Mouse (Mus musculus) erythroid progenitor cell, adult 5-6 weeks (primary cell): ENCODE results near the gene Dcaf11. TPM values are rescaled to one million over a fixed set of nuclear protein-coding genes. Genes with fewer than 3 reads are reported as not detected.

Experiments
- ATAC-seq: replicated peaks from 2 replicates; pipeline ENCODE4 v1.8.0; 2016; ENCODE audit warnings: moderate number of reproducible peaks, mild to moderate bottlenecking, moderate TSS enrichment, inconsistent platforms; ENCODE audit not compliant: poor library complexity, low FRiP score, severe bottlenecking
- total RNA-seq, 2 experiments: library from RNA; stranded (forward) in 1 of 2; stranded (reverse) in 1 of 2; fragments of 150-400 nt in 1 of 2; fragments of 186-747, 209-891 nt in 1 of 2; gene quantifications; 2 replicates each; pipeline versions ENCODE4 v1.2.3 to v1.2.4; 2015 to 2017; ENCODE audit warnings: low replicate concordance in 2 of 2

The Dcaf11 gene
- total RNA-seq, 2 experiments from 2014 or later: 20.2 to 44.0 TPM

GRCm38 (mm10) chr14:55605743-55606459 is 46.1 kb downstream of the Dcaf11 start:
- ATAC-seq: 0 out of 2 replicates have a peak, but pooled peaks have one; percentile 27

DNA sequence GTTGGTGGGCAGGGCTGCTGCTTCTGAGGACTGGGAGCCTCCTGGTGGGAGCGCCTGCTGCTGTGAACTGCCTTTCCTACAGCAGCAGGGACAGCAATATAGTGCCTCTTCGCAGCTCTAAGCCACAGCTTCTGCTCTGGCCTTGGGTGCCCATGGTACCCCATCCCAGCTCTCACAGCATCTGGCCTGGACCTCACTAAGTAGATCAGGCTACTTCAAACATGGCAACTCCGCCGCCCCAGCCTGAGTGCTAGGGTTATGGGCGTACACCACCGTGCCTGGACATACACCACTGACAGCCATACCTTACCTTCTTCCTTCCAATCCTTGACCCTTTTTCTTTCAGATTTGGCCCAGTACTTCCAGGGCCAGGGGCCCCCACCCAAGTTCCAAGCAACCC is 48.5 kb downstream of the Dcaf11 start:
- ATAC-seq: no peak

DNA sequence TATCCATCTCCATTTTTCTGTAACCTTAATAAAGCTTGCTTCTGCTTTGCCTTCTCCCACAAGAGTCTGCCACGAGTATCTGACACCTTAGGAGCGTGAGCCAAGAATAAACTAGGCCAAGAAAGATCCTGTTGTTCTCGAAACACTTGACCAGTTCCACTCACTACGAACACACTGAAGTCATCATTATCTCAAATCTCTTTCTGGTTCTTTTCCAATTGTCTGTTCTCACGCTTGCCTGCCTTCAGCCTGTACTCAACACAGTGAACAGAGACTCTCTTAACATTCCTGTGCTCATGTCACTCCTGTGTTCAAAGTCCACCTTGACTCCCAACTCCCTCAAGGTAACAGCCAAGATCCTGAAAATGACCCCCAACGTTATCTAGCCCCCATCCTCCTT is 53.5 kb downstream of the Dcaf11 start:
- ATAC-seq: no peak

DNA sequence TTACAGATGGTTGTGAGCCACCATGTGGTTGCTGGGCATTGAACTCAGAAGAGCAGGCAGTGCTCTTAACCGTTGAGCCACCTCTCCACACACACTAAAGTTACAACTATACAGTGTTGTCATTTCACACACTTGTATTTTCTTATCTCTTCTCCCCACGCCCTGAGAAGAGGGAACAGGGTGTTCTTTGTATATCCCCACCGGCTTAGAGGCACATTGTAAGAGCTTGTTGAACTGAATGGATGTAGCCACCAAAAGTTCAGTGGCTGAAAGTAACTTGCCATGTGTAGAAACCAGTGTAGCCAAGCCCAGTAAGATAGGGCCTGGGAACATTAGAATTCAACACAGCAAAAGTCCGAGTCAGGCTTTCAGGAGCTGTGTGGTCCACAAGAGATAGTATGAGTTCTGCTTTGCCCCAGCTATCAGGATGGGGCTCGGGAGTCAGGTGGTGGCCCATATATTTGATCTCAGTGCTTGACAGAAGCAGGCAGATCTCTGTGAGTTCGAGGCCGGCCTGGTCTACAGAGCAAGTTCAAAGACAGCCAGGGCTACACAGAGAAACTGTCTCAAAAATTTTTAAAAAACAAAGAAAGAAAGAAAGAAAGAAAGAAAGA is 54.9 kb downstream of the Dcaf11 start:
- peak; percentile 46 for ATAC-seq

- no peak for ATAC-seq
Measured at GRCm38 (mm10) chr14:55615876-55616275, 56.1 kb downstream of the Dcaf11 start.

- no peak for ATAC-seq
Measured at GRCm38 (mm10) chr14:55616844-55617243, 57.0 kb downstream of the Dcaf11 start.

DNA sequence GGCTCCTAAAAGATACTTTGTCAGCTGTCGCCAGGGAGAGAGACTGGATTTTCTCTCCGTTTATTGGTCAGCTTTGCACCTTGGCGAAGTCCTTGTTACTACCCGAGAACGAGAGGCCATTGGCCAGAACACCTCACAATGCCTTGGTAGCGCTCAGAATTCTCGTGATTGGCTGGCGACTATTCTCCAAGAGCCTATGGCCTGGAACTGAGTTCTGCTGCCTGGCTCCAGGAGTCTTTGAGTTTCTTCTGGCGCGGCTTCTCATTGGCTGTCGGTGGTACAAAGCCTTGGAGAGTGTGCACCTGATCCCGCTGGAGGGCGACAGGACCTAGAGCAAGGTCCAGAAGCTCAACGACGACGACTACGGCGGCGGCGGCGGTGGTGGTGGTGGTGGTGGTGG is 58.0 kb downstream of the Dcaf11 start, which contains the start of gene Rec8:
Rec8 (plus strand) TSS at position 216 of the 400 bp plus-strand sequence.
- peak; percentile 84 for ATAC-seq

- peak; percentile 60 for ATAC-seq
Measured at GRCm38 (mm10) chr14:55618486-55619195, 58.8 kb downstream of the Dcaf11 start.

Other genes starting within 250 kb of the Dcaf11 start
- 15.5 and 26.4 TPM in 2 replicates for gene Dhrs4, start 81.2 kb upstream of the Dcaf11 start, total RNA-seq (2015; ENCODE audit: low replicate concordance)
- gene Dhrs4, start 81.2 kb upstream of the Dcaf11 start, total RNA-seq (2017; ENCODE audit: low replicate concordance): 21.8 and 34.7 TPM in 2 replicates
- gene Carmil3, start 69.4 kb upstream of the Dcaf11 start, total RNA-seq (2015; ENCODE audit: low replicate concordance): 0.42 TPM in 1 of 2 replicates, not detected in the other
- 0.13 TPM in 1 of 2 replicates, not detected in the other for gene Carmil3, start 69.4 kb upstream of the Dcaf11 start, total RNA-seq (2017; ENCODE audit: low replicate concordance)
- not detected in 2 replicates for gene Cpne6, start 49.6 kb upstream of the Dcaf11 start, total RNA-seq (2015; ENCODE audit: low replicate concordance)
- not detected in 2 replicates for gene Cpne6, start 49.6 kb upstream of the Dcaf11 start, total RNA-seq (2017; ENCODE audit: low replicate concordance)
- gene Nrl, start 35.0 kb upstream of the Dcaf11 start, total RNA-seq (2015; ENCODE audit: low replicate concordance): 0.84 TPM in 1 of 2 replicates, not detected in the other
- gene Nrl, start 35.0 kb upstream of the Dcaf11 start, total RNA-seq (2017; ENCODE audit: low replicate concordance): 0.51 and 0.98 TPM in 2 replicates
- 79.3 and 89.7 TPM in 2 replicates for gene Pck2, start 19.7 kb upstream of the Dcaf11 start, total RNA-seq (2015; ENCODE audit: low replicate concordance)
- gene Pck2, start 19.7 kb upstream of the Dcaf11 start, total RNA-seq (2017; ENCODE audit: low replicate concordance): 112 and 125 TPM in 2 replicates
- gene A730061H03Rik, start 400 bp downstream of the Dcaf11 start, total RNA-seq (2015; ENCODE audit: low replicate concordance): 6.5 TPM in 1 of 2 replicates, not detected in the other
- gene A730061H03Rik, start 400 bp downstream of the Dcaf11 start, total RNA-seq (2017; ENCODE audit: low replicate concordance): not detected in 2 replicates
- not detected in 2 replicates for gene Fitm1, start 15.6 kb downstream of the Dcaf11 start, total RNA-seq (2015; ENCODE audit: low replicate concordance)
- not detected in 2 replicates for gene Fitm1, start 15.6 kb downstream of the Dcaf11 start, total RNA-seq (2017; ENCODE audit: low replicate concordance)
- gene Psme1, start 18.1 kb downstream of the Dcaf11 start, total RNA-seq (2015; ENCODE audit: low replicate concordance): 287 and 391 TPM in 2 replicates
- 37.7 and 64.8 TPM in 2 replicates for gene Psme1, start 18.1 kb downstream of the Dcaf11 start, total RNA-seq (2017; ENCODE audit: low replicate concordance)
- gene Emc9, start 25.3 kb downstream of the Dcaf11 start, total RNA-seq (2015; ENCODE audit: low replicate concordance): 11.7 and 19.8 TPM in 2 replicates
- 3.3 and 14.8 TPM in 2 replicates for gene Emc9, start 25.3 kb downstream of the Dcaf11 start, total RNA-seq (2017; ENCODE audit: low replicate concordance)
- gene Psme2, start 31.1 kb downstream of the Dcaf11 start, total RNA-seq (2015; ENCODE audit: low replicate concordance): 112 and 141 TPM in 2 replicates
- 45.1 and 109 TPM in 2 replicates for gene Psme2, start 31.1 kb downstream of the Dcaf11 start, total RNA-seq (2017; ENCODE audit: low replicate concordance)
- 20.2 and 22.2 TPM in 2 replicates for gene Rnf31, start 31.7 kb downstream of the Dcaf11 start, total RNA-seq (2015; ENCODE audit: low replicate concordance)
- gene Rnf31, start 31.7 kb downstream of the Dcaf11 start, total RNA-seq (2017; ENCODE audit: low replicate concordance): 31.8 and 34.7 TPM in 2 replicates
- gene Irf9, start 43.6 kb downstream of the Dcaf11 start, total RNA-seq (2015; ENCODE audit: low replicate concordance): 70.8 and 89.0 TPM in 2 replicates
- gene Irf9, start 43.6 kb downstream of the Dcaf11 start, total RNA-seq (2017; ENCODE audit: low replicate concordance): 87.4 and 106 TPM in 2 replicates
- 6.5 TPM in 1 of 2 replicates, not detected in the other for gene Rec8, start 58.0 kb downstream of the Dcaf11 start, total RNA-seq (2015; ENCODE audit: low replicate concordance)
- 1.4 and 7.7 TPM in 2 replicates for gene Rec8, start 58.0 kb downstream of the Dcaf11 start, total RNA-seq (2017; ENCODE audit: low replicate concordance)
- 29.9 and 46.5 TPM in 2 replicates for gene Ipo4, start 76.0 kb downstream of the Dcaf11 start, total RNA-seq (2015; ENCODE audit: low replicate concordance)
- 18.1 and 53.9 TPM in 2 replicates for gene Ipo4, start 76.0 kb downstream of the Dcaf11 start, total RNA-seq (2017; ENCODE audit: low replicate concordance)
- 12.3 and 17.2 TPM in 2 replicates for gene Gm49378, start 77.9 kb downstream of the Dcaf11 start, total RNA-seq (2015; ENCODE audit: low replicate concordance)
- gene Gm49378, start 77.9 kb downstream of the Dcaf11 start, total RNA-seq (2017; ENCODE audit: low replicate concordance): 3.5 and 7.0 TPM in 2 replicates
- gene Tm9sf1, start 83.8 kb downstream of the Dcaf11 start, total RNA-seq (2015; ENCODE audit: low replicate concordance): 39.8 and 58.4 TPM in 2 replicates
- 47.0 and 64.3 TPM in 2 replicates for gene Tm9sf1, start 83.8 kb downstream of the Dcaf11 start, total RNA-seq (2017; ENCODE audit: low replicate concordance)
- 6.5 TPM in 1 of 2 replicates, not detected in the other for gene Tssk4, start 90.2 kb downstream of the Dcaf11 start, total RNA-seq (2015; ENCODE audit: low replicate concordance)
- gene Tssk4, start 90.2 kb downstream of the Dcaf11 start, total RNA-seq (2017; ENCODE audit: low replicate concordance): 1.3 and 2.5 TPM in 2 replicates
- 14.3 and 20.5 TPM in 2 replicates for gene Mdp1, start 100.5 kb downstream of the Dcaf11 start, total RNA-seq (2015; ENCODE audit: low replicate concordance)
- 2.3 and 14.9 TPM in 2 replicates for gene Mdp1, start 100.5 kb downstream of the Dcaf11 start, total RNA-seq (2017; ENCODE audit: low replicate concordance)
- 1.7 and 3.6 TPM in 2 replicates for gene Gmpr2, start 111.9 kb downstream of the Dcaf11 start, total RNA-seq (2015; ENCODE audit: low replicate concordance)
- 9.0 and 14.1 TPM in 2 replicates for gene Gmpr2, start 111.9 kb downstream of the Dcaf11 start, total RNA-seq (2017; ENCODE audit: low replicate concordance)
- gene Nedd8, start 112.1 kb downstream of the Dcaf11 start, total RNA-seq (2015; ENCODE audit: low replicate concordance): 105 and 189 TPM in 2 replicates
- gene Nedd8, start 112.1 kb downstream of the Dcaf11 start, total RNA-seq (2017; ENCODE audit: low replicate concordance): 102 and 138 TPM in 2 replicates
- 39.6 and 50.7 TPM in 2 replicates for gene Tinf2, start 121.8 kb downstream of the Dcaf11 start, total RNA-seq (2015; ENCODE audit: low replicate concordance)
- 31.5 and 57.4 TPM in 2 replicates for gene Tinf2, start 121.8 kb downstream of the Dcaf11 start, total RNA-seq (2017; ENCODE audit: low replicate concordance)
- gene Tgm1, start 153.9 kb downstream of the Dcaf11 start, total RNA-seq (2015; ENCODE audit: low replicate concordance): 1.4 and 4.6 TPM in 2 replicates
- gene Tgm1, start 153.9 kb downstream of the Dcaf11 start, total RNA-seq (2017; ENCODE audit: low replicate concordance): 1.8 TPM in 1 of 2 replicates, not detected in the other
- 2.9 and 6.3 TPM in 2 replicates for gene Rabggta, start 162.3 kb downstream of the Dcaf11 start, total RNA-seq (2015; ENCODE audit: low replicate concordance)
- 6.0 TPM in 1 of 2 replicates, not detected in the other for gene Rabggta, start 162.3 kb downstream of the Dcaf11 start, total RNA-seq (2017; ENCODE audit: low replicate concordance)
- 6.7 and 39.3 TPM in 2 replicates for gene Dhrs1, start 185.7 kb downstream of the Dcaf11 start, total RNA-seq (2015; ENCODE audit: low replicate concordance)
- gene Dhrs1, start 185.7 kb downstream of the Dcaf11 start, total RNA-seq (2017; ENCODE audit: low replicate concordance): 0.76 and 10.4 TPM in 2 replicates
- gene Nop9, start 185.7 kb downstream of the Dcaf11 start, total RNA-seq (2015; ENCODE audit: low replicate concordance): 5.9 and 8.6 TPM in 2 replicates
- 7.2 and 11.7 TPM in 2 replicates for gene Nop9, start 185.7 kb downstream of the Dcaf11 start, total RNA-seq (2017; ENCODE audit: low replicate concordance)
- gene Cideb, start 198.5 kb downstream of the Dcaf11 start, total RNA-seq (2015; ENCODE audit: low replicate concordance): not detected in 2 replicates
- gene Cideb, start 198.5 kb downstream of the Dcaf11 start, total RNA-seq (2017; ENCODE audit: low replicate concordance): not detected in 2 replicates
- gene Ltb4r2, start 201.4 kb downstream of the Dcaf11 start, total RNA-seq (2015; ENCODE audit: low replicate concordance): not detected in 2 replicates
- not detected in 2 replicates for gene Ltb4r2, start 201.4 kb downstream of the Dcaf11 start, total RNA-seq (2017; ENCODE audit: low replicate concordance)
- 8.8 and 11.9 TPM in 2 replicates for gene Ltb4r1, start 206.0 kb downstream of the Dcaf11 start, total RNA-seq (2015; ENCODE audit: low replicate concordance)
- gene Ltb4r1, start 206.0 kb downstream of the Dcaf11 start, total RNA-seq (2017; ENCODE audit: low replicate concordance): 2.8 and 8.9 TPM in 2 replicates
- not detected in 2 replicates for gene Adcy4, start 224.1 kb downstream of the Dcaf11 start, total RNA-seq (2015; ENCODE audit: low replicate concordance)
- not detected in 2 replicates for gene Adcy4, start 224.1 kb downstream of the Dcaf11 start, total RNA-seq (2017; ENCODE audit: low replicate concordance)
- gene Ripk3, start 228.9 kb downstream of the Dcaf11 start, total RNA-seq (2015; ENCODE audit: low replicate concordance): 18.4 and 28.1 TPM in 2 replicates
- 2.3 and 33.1 TPM in 2 replicates for gene Ripk3, start 228.9 kb downstream of the Dcaf11 start, total RNA-seq (2017; ENCODE audit: low replicate concordance)